Mouse (Mus musculus) fat pad, adult 2 months (tissue): ENCODE results near the gene Nfatc2.
A peak's percentile ranks its signal among the peaks of the same experiment; 100 is the strongest.

ENCODE experiments used
- DNase-seq: peaks from one replicate; pipeline ENCODE4 v3.0.0-alpha.2; 2011; ENCODE audit warnings: low read depth, low spot score; ENCODE audit errors: extremely low read depth

The Nfatc2 gene

GRCm38 (mm10) chr2:168601491-168602386 lies at the start of gene Nfatc2:
TSS of gene Nfatc2 (minus strand) at chr2:168601657.
- DNase-seq = no peak

GRCm38 (mm10) chr2:168648171-168648570 lies 46.7 kb upstream of the Nfatc2 start:
- DNase-seq = no peak

GRCm38 (mm10) chr2:168644855-168645254 lies 43.4 kb upstream of the Nfatc2 start:
- no peak for DNase-seq

GRCm38 (mm10) chr2:168643524-168644177 lies 42.2 kb upstream of the Nfatc2 start:
- peak; percentile 54 for DNase-seq

GRCm38 (mm10) chr2:168642187-168642586 lies 40.7 kb upstream of the Nfatc2 start:
- DNase-seq = no peak

GRCm38 (mm10) chr2:168640460-168640859 lies 39.0 kb upstream of the Nfatc2 start:
- DNase-seq = no peak

GRCm38 (mm10) chr2:168634881-168635280 lies 33.4 kb upstream of the Nfatc2 start:
- DNase-seq = no peak

- DNase-seq = no peak
These were observed 31.9 kb upstream of the Nfatc2 start for GRCm38 (mm10) chr2:168633301-168633816.

- no peak for DNase-seq
These were observed 31.1 kb upstream of the Nfatc2 start for GRCm38 (mm10) chr2:168632543-168632942.

- no peak for DNase-seq
These were observed 27.3 kb upstream of the Nfatc2 start for GRCm38 (mm10) chr2:168628787-168629186.

GRCm38 (mm10) chr2:168627829-168628770 lies 26.6 kb upstream of the Nfatc2 start:
- DNase-seq = no peak

- no peak for DNase-seq
These were observed 24.9 kb upstream of the Nfatc2 start for GRCm38 (mm10) chr2:168626385-168626784.

- DNase-seq = no peak
These were observed 23.6 kb upstream of the Nfatc2 start for GRCm38 (mm10) chr2:168625091-168625490.

- DNase-seq = no peak
These were observed 19.8 kb upstream of the Nfatc2 start for GRCm38 (mm10) chr2:168621111-168621802.

GRCm38 (mm10) chr2:168618205-168618717 lies 16.8 kb upstream of the Nfatc2 start:
- DNase-seq = no peak

- no peak for DNase-seq
These were observed 13.7 kb upstream of the Nfatc2 start for GRCm38 (mm10) chr2:168615160-168615559.

GRCm38 (mm10) chr2:168614170-168614872 lies 12.9 kb upstream of the Nfatc2 start:
- no peak for DNase-seq

GRCm38 (mm10) chr2:168613092-168613880 lies 11.8 kb upstream of the Nfatc2 start:
- no peak for DNase-seq

- no peak for DNase-seq
These were observed 9.5 kb upstream of the Nfatc2 start for GRCm38 (mm10) chr2:168610941-168611340.
